Mouse (Mus musculus): ENCODE measurements around the gene Gm10490. TPM values are rescaled to one million over a fixed set of nuclear protein-coding genes. Genes with fewer than 3 reads are reported as not detected.
"Not testable (repeated sequence)": the region's sequence is repeated elsewhere in the genome, so short reads cannot be mapped to it uniquely, and the experiment has no call there.

Gene Gm10490
- polyA plus RNA-seq, 2 experiments: not detected

GRCm38 (mm10) chrX:7904441-7904840 is 4.9 kb upstream of the Gm10490 start:
- no peak for ATAC-seq (ENCODE audit: insufficient read depth)

GRCm38 (mm10) chrX:7907735-7908134 is 1.6 kb upstream of the Gm10490 start, which contains the start of gene Gm10491:
Gm10491 (minus strand) TSS chrX:7907835.
- H3K9ac ChIP-seq (replicated peaks): no peak within 1 kb of the TSS
- H3K36me3 ChIP-seq (replicated peaks; ENCODE audit: control insufficient read depth, insufficient read depth, low read depth): no peaks in the 10 kb centered on the region
- ATAC-seq (ENCODE audit: insufficient read depth): no peak
- DNase-seq (ENCODE audit: low read depth in 3 of 3, low spot score in 3 of 3): no peak
- H3K4me1 ChIP-seq (replicated peaks; ENCODE audit: control insufficient read depth in 2 of 2, insufficient read depth in 2 of 2, low read length in 1 of 2): no peaks in the 10 kb centered on the region
- no peaks in the 10 kb centered on the region for H3K27me3 ChIP-seq (ENCODE audit: control insufficient read depth, insufficient read depth, low read length)
- no peaks in the 10 kb centered on the region for H3K9me3 ChIP-seq (ENCODE audit: control insufficient read depth, low read length)
- H3K4me2 ChIP-seq (ENCODE audit: low read depth): no peak within 1 kb of the TSS
- TF ChIP-seq CTCF (IDR thresholded peaks at IDR 0.05; ENCODE audit: low read depth) (no peak), EP300 (IDR thresholded peaks at IDR 0.05; ENCODE audit: low read depth) (no peak)
- 69% methylated on average over 5 of the region's 5 CpGs for WGBS (ENCODE audit: insufficient replicate concordance)
- H3K4me3 ChIP-seq (ENCODE audit: insufficient read depth in 1 of 2, low read depth in 2 of 2, low read length in 2 of 2): no peak within 1 kb of the TSS
- no peak within 1 kb of the TSS for H3K27ac ChIP-seq

More at GRCm38 (mm10) chrX:7904441-7904840, 4.9 kb upstream of the Gm10490 start:
- no peaks in the 10 kb centered on the region for H3K9me3 ChIP-seq (ENCODE audit: control insufficient read depth, low read length)
- no peak overlapping the region for H3K4me2 ChIP-seq (ENCODE audit: low read depth)
- 74% methylated on average over 5 of the region's 5 CpGs for WGBS (ENCODE audit: insufficient replicate concordance)
- DNase-seq (ENCODE audit: low read depth in 3 of 3, low spot score in 3 of 3): no peak
- H3K4me1 ChIP-seq (replicated peaks; ENCODE audit: control insufficient read depth in 2 of 2, insufficient read depth in 2 of 2, low read length in 1 of 2): no peaks in the 10 kb centered on the region
- no peak overlapping the region for H3K9ac ChIP-seq (replicated peaks)
- no peaks in the 10 kb centered on the region for H3K27me3 ChIP-seq (ENCODE audit: control insufficient read depth, insufficient read depth, low read length)
- H3K36me3 ChIP-seq (replicated peaks; ENCODE audit: control insufficient read depth, insufficient read depth, low read depth): no peaks in the 10 kb centered on the region
- TF ChIP-seq CTCF (IDR thresholded peaks at IDR 0.05; ENCODE audit: low read depth) (no peak), EP300 (IDR thresholded peaks at IDR 0.05; ENCODE audit: low read depth) (no peak)
- no peak overlapping the region for H3K4me3 ChIP-seq (ENCODE audit: insufficient read depth in 1 of 2, low read depth in 2 of 2, low read length in 2 of 2)
- H3K27ac ChIP-seq: no peak overlapping the region

- WGBS (ENCODE audit: insufficient replicate concordance): 57% methylated on average over 6 of the region's 6 CpGs
- Histone ChIP-seq H3K4me2 (ENCODE audit: low read depth) (no peak overlapping the region), H3K4me1 (replicated peaks; ENCODE audit: control insufficient read depth in 2 of 2, insufficient read depth in 2 of 2, low read length in 1 of 2) (no peaks in the 10 kb centered on the region), H3K36me3 (replicated peaks; ENCODE audit: control insufficient read depth, insufficient read depth, low read depth) (no peaks in the 10 kb centered on the region), H3K27me3 (ENCODE audit: control insufficient read depth, insufficient read depth, low read length) (no peaks in the 10 kb centered on the region), H3K9me3 (ENCODE audit: control insufficient read depth, low read length) (no peaks in the 10 kb centered on the region), H3K27ac (no peak overlapping the region), H3K9ac (replicated peaks) (no peak overlapping the region), H3K4me3 (ENCODE audit: insufficient read depth in 1 of 2, low read depth in 2 of 2, low read length in 2 of 2) (no peak overlapping the region)
- TF ChIP-seq CTCF (IDR thresholded peaks at IDR 0.05; ENCODE audit: low read depth) (no peak), EP300 (IDR thresholded peaks at IDR 0.05; ENCODE audit: low read depth) (no peak)
- ATAC-seq (ENCODE audit: insufficient read depth) (no peak), DNase-seq (ENCODE audit: low read depth in 3 of 3, low spot score in 3 of 3) (no peak)
These were observed 1.1 kb downstream of the Gm10490 start for GRCm38 (mm10) chrX:7910473-7910872.

- not testable (repeated sequence) for H3K4me3 ChIP-seq (ENCODE audit: insufficient read depth in 1 of 2, low read depth in 2 of 2, low read length in 2 of 2); DNase-seq (ENCODE audit: low read depth in 3 of 3, low spot score in 3 of 3); H3K9me3 ChIP-seq (ENCODE audit: control insufficient read depth, low read length); H3K4me1 ChIP-seq (replicated peaks; ENCODE audit: control insufficient read depth in 2 of 2, insufficient read depth in 2 of 2, low read length in 1 of 2); H3K36me3 ChIP-seq (replicated peaks; ENCODE audit: control insufficient read depth, insufficient read depth, low read depth); H3K4me2 ChIP-seq (ENCODE audit: low read depth); H3K27ac ChIP-seq; ATAC-seq (ENCODE audit: insufficient read depth); H3K9ac ChIP-seq (replicated peaks)
- WGBS (ENCODE audit: insufficient replicate concordance): 15% methylated on average over 3 of the region's 3 CpGs
- TF ChIP-seq CTCF (IDR thresholded peaks at IDR 0.05; ENCODE audit: low read depth): peak; percentile 42
- peaks cover 23% of the 10 kb centered on the region for H3K27me3 ChIP-seq (ENCODE audit: control insufficient read depth, insufficient read depth, low read length)
These were observed 6.3 kb downstream of the Gm10490 start for GRCm38 (mm10) chrX:7915669-7916068.

- not testable (repeated sequence) for H3K9me3 ChIP-seq (ENCODE audit: control insufficient read depth, low read length); H3K27ac ChIP-seq; DNase-seq (ENCODE audit: low read depth in 3 of 3, low spot score in 3 of 3); ATAC-seq (ENCODE audit: insufficient read depth); H3K4me3 ChIP-seq (ENCODE audit: insufficient read depth in 1 of 2, low read depth in 2 of 2, low read length in 2 of 2); H3K4me2 ChIP-seq (ENCODE audit: low read depth); H3K9ac ChIP-seq (replicated peaks); H3K36me3 ChIP-seq (replicated peaks; ENCODE audit: control insufficient read depth, insufficient read depth, low read depth); H3K4me1 ChIP-seq (replicated peaks; ENCODE audit: control insufficient read depth in 2 of 2, insufficient read depth in 2 of 2, low read length in 1 of 2)
- H3K27me3 ChIP-seq (ENCODE audit: control insufficient read depth, insufficient read depth, low read length): peaks cover 46% of the 10 kb centered on the region
- 44% methylated on average over 6 of the region's 6 CpGs for WGBS (ENCODE audit: insufficient replicate concordance)
- TF ChIP-seq CTCF (IDR thresholded peaks at IDR 0.05; ENCODE audit: low read depth): peak; percentile 51
These were observed 8.6 kb downstream of the Gm10490 start for GRCm38 (mm10) chrX:7917960-7918359.
